Mouse (Mus musculus) CD4-positive, CD25-positive, alpha-beta regulatory T cell, adult 2 months (primary cell): ENCODE data around the gene Gm37240.

Experiments
- DNase-seq: peaks from one replicate; pipeline ENCODE4 v3.0.0-alpha.2; 2012; ENCODE audit warnings: low read depth, low spot score

The Gm37240 gene

DNA sequence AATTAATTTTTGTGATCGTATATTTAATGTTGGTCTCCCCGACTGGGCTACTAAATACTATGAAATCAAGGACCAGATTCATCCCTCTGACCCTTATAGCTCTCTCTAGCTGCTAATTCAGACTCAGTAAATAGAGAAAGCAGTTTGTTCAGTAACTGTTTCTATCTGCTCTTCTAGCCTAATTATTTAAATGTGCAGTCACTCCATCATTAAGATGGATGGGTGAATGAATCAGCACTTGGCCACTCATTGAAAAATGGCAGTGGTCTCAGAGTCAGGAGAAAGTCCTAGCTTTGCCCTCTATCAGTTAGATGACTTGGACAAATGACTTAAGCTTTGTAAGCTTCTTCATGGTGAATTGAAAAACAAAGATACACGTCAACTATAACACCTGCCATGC is 387.2 kb downstream of the Gm37240 start:
- no peak for DNase-seq

DNA sequence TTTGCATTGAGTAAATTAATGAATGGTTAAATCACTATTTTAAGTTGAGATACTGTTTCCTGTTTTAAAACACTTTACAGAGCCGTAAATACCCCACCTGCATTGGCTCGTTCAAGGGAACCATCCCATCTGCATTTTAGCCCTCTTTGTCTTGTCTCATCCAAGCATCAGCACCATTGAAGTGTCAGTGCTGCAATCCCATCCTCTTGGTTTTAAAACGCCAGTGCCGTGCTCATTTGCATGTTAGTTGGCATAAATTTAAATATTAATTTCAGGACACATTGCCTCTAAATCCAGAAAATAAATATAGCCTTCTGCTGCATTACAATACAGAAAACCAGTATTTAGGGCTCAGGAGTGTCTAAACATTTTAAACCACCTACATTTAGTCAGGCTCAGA is 391.2 kb downstream of the Gm37240 start:
- DNase-seq, result no peak

DNA sequence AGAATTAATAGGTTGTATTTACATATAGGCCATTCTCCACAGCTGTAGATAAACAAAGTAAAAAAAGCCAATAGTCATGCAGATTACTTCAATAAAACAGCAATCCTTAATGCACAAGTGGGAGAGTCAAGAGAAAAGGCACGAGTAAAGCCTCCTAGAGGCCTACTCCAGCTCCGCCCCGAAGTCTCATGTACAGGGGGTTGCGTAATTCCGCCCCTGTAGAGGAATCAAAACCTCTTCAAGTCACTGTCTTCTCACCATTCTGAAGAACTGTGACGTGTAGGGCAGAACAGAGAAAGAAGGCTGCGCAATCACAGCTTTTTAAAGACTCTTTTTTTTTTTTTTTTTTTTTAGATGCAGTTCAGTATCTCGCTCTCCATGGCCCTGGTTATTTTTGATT is 393.5 kb downstream of the Gm37240 start:
- no peak for DNase-seq

DNA sequence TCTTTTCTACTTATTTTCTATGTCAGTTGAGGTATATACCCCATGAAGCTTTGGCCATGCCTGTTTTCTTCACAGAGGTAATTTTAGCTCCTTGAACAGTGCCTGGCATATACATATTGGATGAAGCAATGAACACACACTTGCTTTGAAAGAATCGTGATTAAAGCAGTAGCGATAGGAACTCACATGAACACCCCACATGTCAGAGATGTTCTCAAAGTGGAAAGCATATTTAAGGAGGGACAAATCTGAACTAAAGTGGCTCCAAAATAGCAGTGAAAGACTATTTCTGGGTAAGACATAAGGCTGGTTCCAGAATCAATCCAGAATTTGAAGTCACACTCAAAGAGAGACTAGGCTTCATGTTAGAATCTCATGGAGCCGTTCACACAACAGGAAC is 397.1 kb downstream of the Gm37240 start:
- DNase-seq, result no peak

DNA sequence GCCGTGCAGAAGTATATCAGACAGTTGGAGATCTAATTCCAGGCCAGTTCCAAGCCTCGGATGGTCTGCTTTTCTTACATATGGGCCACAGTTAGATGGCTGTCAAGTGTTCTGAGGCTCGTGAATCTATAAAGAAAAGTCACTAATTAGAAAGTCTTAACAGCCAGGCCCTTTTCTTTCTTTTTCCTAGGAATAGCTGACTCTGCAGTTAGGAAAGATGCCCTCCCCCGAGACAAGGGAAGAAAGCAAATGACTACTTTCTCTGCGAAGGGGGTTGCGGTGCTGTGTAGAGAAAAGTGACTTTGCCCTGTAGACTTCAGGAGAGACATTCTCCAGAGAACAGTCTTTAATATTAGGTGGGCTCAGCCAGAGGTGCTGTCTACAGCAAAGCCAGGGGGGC is 399.9 kb downstream of the Gm37240 start:
- no peak for DNase-seq

DNA sequence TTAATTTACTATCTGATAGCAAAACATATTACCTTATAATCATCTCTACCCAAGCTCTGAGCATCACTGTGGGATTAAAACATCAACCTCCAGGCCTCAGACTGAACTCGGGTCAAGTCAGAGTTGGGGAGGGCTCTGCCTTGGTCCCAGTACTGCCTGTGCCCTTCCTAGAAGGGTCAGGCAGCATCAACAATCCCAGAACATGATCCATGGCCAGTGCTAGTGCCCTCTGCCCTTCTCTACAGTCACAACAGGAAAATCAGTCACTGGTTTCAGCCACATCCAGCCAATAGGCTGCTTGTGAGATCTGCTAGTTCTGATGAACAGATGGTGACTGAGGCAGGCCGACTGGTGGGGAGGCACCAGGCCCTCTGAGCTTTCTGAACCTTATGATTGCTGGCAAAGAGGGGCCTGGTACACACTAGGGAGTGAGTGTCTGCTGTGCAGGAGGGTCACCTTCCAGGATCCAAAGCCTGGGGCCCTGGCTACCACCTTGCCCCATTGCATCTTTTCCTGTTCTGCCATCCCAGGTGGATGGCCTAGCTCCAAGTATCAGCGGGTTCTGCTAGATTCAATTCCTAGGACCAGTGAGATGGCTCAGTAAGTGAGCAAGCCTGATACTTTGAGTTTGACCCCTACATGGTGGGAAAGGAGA is 401.7 kb downstream of the Gm37240 start:
- DNase-seq, result no peak

DNA sequence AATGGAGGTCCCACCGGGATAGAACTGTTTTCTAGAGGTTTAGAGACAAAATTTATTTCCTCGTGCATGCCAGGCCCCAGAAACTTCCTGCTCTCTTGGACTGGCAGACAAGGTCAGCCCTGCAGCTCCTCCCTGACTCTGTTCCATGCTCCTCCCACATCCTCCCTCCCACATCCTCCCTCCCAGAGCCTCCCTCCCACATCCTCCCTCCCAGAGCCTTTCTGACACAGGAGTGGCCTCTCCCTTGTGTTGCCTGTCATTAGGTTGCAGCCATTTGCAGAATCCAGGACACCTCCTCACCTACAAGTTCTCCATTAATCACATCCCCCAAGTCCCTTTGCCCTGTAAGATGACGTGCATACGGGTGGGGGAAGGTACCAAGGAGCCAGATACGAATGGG is 404.7 kb downstream of the Gm37240 start:
- DNase-seq, result no peak

DNA sequence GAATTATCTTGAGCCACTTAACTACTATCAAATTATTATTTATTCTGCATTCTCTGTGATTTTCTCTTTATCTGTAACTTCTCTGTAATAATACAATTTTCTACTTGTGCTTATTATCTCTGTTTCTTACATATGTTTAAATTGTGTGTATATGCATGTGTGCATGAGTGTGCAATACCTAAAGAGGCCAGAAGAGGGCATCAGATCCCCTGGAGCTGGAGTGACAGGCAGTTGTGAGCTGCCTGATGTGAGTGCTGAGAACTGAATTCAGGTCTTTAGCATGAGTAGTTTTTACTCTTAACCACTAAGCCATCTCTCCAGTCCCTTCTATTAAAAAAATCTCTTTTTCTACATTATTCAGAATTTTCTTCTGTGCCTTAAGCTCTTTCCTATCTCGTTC is 406.7 kb downstream of the Gm37240 start:
- peak; percentile 6 for DNase-seq

DNA sequence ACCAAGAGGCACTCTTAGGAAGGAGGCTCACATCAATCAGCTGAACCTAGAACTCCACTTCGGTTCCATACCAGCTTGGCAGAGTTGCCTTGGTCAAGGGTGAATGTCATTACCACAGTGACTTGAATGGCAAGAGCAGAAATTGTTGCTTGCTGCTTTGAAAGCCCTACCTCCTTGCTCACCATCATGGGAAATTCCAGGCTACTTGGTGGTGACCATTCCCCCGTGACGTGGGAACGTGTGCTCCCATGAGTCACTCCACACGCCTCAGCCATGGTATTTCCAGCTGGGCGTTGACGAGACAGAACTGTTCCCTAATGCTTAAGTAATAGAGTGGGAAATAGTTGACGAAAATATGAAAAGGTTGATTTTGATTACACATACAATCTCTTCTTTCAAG is 408.6 kb downstream of the Gm37240 start:
- DNase-seq, result no peak

DNA sequence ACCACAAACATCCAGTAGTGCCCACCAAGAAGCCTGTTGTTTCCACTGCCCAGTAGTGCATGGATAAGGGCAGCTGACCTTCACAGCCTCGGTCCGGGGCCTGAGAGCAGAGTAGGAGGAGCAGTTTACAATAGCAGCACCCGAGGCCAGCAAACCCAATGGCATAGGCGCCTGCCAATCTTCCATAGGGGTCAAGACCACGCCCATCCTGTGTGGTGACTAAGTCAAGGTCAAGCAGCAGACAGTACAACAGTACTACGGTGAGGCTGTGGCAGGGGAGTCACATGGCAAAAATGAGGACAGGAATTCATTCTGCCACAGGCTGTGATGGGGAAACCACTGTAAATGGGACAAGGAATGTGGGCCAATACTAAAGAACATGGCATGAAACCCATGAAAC is 417.6 kb downstream of the Gm37240 start:
- no peak for DNase-seq

DNA sequence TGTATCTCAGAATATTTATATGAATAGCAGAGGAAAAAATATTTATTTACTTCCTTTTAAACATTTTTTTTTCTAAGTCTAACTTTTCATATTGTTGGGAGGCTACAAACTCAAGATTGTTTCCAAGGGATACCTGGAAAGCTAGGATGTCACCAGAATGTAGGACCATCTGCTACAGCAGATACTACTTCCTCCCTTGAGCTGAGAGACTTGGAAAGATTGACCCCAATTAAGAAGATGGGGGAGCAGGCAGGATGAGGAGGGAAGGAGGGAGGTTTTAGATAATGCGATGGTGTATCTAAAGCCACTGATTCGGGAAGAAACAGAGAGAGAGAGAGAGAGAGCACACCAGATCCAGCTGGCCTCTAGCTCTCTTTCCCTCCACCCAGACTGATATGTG is 418.3 kb downstream of the Gm37240 start:
- no peak for DNase-seq

DNA sequence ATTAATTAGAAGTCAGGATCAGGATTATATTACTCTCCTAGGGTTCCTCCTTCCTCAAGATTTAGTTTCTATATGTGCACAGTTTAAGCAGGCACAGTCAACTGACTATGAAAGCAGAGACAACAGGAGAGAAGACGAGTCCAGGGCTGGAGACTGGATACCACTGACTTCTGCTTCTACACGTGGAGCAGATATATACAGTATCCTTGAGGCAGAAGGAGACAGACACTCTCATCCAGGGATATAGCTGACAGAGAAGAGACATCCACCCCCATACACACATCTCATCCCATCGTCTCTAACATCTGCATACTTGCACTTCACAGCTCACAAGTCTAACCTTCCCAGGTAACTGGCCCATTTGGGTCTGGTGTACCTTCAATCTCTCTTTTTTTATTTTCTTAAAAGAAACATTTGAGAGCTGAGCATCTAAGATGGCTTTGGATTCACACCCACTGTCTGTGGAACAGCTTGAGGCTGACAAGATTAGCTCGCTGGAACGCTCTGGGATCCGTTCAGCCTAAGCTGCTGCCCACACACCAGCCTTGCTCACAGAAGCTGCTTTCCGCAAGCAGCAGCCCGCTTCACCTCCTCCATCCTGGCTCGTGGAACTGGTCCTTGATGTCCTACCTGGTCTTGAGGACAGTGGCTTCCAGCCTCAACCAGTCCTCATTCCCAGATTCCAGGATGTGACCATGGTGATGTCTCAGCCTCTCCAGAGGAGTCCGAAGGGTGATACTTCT is 421.9 kb downstream of the Gm37240 start:
- no peak for DNase-seq

DNA sequence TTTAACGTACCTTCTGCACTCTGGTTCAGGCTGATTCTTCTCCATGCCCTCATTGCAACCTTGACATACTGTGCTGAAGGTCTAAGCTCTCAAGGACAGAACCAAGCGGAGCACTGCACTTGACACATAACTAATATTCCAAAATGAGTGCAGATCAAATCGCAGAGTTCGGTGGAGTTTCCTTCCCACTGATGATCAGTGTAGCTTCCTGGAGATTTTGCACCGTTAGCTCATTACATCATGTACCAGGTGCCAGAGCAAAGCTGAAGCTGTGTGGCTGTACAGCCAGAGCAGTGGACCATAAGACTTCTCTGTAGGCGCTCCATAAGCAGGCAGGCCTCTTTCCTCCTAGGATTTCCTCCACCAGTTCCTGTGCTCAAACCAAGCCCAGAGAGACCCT is 427.3 kb downstream of the Gm37240 start:
- DNase-seq, result no peak

DNA sequence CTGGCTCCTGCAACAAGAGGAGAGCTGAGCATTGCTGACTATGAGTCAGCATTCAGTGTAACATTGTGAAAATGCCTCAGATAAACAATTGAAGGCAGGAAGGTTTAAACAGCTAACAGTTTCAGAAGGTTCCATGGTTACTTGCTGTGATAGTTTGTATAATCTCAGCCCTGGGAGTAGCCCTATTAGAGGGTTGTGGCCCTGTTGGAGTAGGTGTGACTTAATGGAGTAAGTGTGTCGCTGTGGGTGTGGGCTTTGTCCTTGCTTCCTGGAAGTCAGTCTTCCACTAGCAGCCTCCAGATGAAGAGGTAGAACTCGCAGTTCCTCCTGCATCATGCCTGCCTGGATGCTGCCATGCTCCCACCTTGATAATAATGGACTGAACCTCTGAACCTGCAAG is 430.3 kb downstream of the Gm37240 start:
- no peak for DNase-seq

DNA sequence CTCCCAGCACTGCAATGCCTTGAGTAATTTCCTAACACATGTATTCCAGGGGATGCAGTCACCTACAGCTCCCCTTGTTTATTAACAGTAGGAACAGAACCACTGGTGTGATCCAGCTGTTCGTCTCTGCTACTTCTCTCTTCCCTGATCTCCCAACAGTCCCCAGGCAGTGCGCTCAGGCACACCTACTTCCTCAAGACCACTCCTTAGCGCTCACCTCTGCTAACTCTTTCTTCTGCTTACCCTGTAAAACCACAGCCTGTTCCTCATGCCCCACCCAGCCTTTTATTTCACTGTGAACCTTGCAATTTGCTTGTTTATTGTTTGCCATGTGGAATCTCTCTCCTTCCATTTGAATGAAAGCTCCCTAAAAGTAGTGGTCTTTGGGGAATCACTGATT is 431.9 kb downstream of the Gm37240 start:
- no peak for DNase-seq

DNA sequence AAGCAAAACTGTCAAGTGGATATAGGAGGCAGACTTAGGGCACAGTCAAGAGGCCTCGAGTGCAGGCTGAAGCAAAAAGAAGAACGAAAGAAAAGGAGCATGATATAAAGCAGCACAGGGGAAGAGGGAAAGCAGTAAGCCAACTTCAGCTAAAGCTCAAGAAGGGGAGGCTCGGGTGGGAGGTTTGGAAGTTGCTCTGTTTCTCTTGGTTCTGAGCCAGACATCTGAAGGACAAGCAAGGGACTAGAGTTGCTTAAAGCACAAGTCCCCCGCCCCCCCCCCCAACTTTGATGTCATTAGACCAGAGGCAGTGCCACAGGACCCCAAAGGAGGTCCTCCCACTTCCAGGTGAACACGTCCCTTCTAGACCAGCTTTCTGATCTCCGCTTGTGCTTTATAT is 433.3 kb downstream of the Gm37240 start:
- DNase-seq, result no peak

DNA sequence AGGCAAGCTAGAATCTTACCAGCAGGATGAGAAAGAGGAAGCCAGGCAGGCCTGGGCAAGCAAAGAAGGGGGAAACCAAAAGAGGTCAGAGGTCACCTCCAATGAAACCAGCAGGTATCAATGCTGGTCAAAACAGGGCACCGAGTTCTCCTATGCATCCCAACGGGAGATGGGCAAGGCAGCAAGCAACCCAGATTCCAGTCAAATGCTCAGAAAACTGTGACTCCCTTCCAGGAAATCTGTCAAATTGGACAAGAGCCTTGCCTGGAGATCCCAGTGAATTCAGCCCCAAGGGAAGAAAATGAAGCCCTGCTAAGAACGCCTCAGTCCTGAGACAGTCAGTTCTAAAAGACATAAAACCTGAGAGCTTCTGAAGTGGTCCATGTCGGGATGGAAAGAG is 437.9 kb downstream of the Gm37240 start:
- no peak for DNase-seq

DNA sequence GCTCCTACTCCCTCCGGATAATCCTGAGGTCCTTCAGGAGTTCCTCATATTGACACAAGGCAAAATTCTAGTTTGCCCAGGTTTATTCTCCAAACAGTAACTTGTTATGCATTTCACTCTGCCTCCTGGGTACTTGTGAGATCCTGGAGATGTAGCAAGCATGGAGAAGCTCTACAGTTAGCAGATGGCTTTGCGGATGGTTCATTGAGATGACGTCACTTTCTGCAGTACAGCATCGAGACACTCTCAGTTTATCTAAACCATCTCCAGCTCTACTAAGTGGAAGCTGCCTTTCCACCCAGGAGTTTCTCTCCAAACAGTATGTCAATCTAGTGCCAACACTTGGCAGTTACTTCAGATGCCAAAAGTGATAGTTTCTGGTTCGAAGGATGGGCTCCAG is 444.5 kb downstream of the Gm37240 start:
- DNase-seq, result no peak

DNA sequence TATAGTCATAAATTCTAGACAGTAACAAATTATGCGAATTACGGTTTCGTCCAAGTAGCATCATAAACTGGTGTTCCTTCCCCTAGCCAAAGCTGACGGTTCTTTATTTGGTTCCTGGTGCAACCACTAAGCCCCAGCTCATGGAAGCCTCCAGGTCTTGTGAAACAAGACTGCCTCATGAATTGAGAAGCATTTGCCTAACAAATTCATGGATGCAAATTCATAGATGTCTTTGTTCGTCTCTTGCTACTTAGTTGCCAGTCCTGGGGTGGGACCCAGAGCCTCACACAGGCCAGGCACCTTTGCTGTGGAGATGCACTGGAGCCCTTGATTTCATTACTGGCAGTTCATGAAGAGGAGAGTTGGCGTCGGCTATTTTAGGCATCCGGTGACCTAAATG is 445.1 kb downstream of the Gm37240 start:
- DNase-seq, result no peak

DNA sequence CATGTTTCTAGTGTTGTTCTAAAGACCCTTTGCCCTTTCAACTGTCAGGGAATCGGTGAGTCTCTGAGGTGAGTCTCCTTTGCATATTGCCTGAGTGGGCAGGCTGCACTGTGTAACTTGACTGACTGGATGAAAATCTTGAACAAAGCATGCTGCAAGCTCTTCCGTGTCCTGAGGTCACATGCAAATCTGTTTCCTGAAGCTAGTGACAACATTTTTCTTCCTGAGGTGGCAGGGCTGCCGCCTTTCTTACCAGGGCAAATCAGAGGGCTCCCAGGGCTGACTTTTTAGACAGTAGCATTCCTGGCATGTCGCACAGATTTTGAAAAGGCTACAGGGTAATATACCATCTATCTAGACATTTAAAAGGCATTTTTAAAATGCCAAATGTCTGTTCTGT is 451.9 kb downstream of the Gm37240 start:
- no peak for DNase-seq

DNA sequence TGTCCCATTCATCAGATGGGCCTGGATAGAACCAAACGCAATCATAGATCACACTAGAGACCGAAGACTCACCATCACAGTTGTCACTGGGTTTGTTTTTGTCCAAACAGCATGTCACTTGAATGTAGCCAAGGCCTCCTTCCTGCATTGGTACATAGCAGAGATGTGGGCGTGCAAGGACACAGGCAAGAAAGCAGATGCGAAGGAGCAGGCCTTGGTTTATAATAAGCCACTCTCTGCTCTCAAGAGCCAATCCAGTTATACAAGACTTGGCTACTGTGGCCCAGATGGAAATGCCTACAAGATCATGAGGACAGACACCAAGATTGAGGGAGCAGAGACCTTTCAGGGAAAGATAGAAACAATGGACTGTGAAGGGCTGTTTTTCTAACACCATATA is 456.1 kb downstream of the Gm37240 start:
- no peak for DNase-seq

DNA sequence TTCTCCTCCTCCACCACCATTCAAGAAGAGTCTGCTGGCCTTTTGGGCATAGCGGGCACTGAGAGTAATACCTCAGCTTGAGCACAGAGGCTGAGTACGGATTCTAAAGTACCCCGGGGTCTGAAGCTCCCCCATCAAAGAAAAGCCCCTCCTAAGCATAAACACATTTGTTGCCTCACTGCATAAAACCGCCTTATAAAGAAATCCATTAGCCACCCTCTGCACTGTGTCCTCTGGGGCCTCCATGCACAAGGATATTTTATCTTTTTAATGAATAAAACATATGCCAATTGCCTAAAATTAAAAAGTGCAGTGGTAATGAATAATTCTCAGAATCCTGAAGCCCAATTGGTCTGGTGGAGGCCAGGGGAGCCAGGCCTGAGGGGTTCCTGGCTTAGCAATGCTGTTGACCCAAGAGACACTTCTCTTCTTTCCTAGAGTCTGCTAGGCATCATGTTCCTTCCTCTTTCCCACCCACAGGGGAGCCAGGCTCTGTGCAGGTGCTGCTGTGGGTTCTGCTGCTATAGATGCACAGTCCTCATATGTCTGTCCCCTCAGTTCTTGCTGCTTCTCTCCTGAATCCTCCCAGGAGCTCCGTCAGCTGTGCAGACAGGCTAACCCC is 463.8 kb downstream of the Gm37240 start:
- DNase-seq, result no peak

DNA sequence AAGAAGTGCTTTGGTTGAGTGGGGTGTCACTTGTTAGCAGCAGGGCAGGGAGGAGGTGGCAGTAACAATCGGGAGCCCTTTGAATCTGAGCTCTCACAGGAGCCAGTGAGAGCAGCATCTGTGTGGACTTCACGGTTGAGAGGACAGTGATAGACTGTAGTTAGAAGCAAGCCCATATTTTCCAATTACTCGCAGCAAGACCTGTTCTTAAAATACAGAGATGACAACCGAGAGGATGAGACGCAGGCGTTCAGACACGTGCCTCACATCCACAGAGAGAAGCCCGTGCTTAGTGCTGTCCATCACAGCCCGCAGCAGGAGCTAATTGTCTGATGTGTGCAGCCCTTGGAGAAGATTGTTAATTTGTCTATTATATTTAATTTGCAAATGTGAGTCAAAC is 465.9 kb downstream of the Gm37240 start:
- no peak for DNase-seq
